Mouse (Mus musculus) heart, embryonic 10.5 days (tissue): ENCODE data around the gene Il1rl2. TPM values are rescaled to one million over a fixed set of nuclear protein-coding genes. Genes with fewer than 3 reads are reported as not detected.

Experiments
- DNase-seq: peaks from one replicate; pipeline ENCODE4 v3.0.0-alpha.2; 2017; ENCODE audit warnings: low spot score
- H3K27ac ChIP-seq: fragments of 300-500 bp; sonication (generic); 2 replicates; pipeline ENCODE4 v1.5.1; 2016; ENCODE audit warnings: mild to moderate bottlenecking
- H3K27me3 ChIP-seq: fragments of 300-500 bp; sonication (generic); 2 replicates; pipeline ENCODE4 v1.6.1; 2016; ENCODE audit warnings: mild to moderate bottlenecking; ENCODE audit not compliant: poor library complexity, insufficient read depth, severe bottlenecking
- H3K36me3 ChIP-seq: fragments of 300-500 bp; sonication (generic); 2 replicates; pipeline ENCODE4 v1.6.1; 2016; ENCODE audit warnings: mild to moderate bottlenecking, moderate library complexity
- H3K4me1 ChIP-seq: fragments of 300-500 bp; sonication (generic); 2 replicates; pipeline ENCODE4 v1.6.1; 2016; ENCODE audit warnings: mild to moderate bottlenecking
- H3K4me3 ChIP-seq: fragments of 300-500 bp; sonication (generic); 2 replicates; pipeline ENCODE4 v1.5.1; 2016; ENCODE audit warnings: mild to moderate bottlenecking, moderate library complexity
- H3K9me3 ChIP-seq: fragments of 300-500 bp; sonication (generic); 2 replicates; pipeline ENCODE4 v1.6.1; 2016; ENCODE audit warnings: mild to moderate bottlenecking, moderate library complexity
- WGBS: fragments of 180-500 bp; shearing (Covaris S2); methylation state at CpG from one replicate; pipeline ENCODE4 v1.1.7; 2016; 5-methylcytosine and 5-hydroxymethylcytosine counted together
- polyA plus RNA-seq: library from polyadenylated mRNA; unstranded; fragments of >200 nt; fragmentation: Nextera tagmentation; extraction: Ambion mirVana; gene quantifications from 2 replicates; pipeline ENCODE4 v1.2.1, GENCODE M21; 2016

The Il1rl2 gene
- polyA plus RNA-seq, 1 experiment from 2014 or later, result 2.3 TPM

- 73% methylated on average over 7 of the region's 7 CpGs for WGBS
- H3K27ac ChIP-seq, result no peak overlapping the region
- no peak overlapping the region for H3K4me3 ChIP-seq
- H3K9me3 ChIP-seq, result no peaks in the 10 kb centered on the region
- no peaks in the 10 kb centered on the region for H3K4me1 ChIP-seq
- no peaks in the 10 kb centered on the region for H3K27me3 ChIP-seq
- no peaks in the 10 kb centered on the region for H3K36me3 ChIP-seq
- no peak for DNase-seq
These were observed 80.3 kb downstream of the Il1rl2 start for GRCm38 (mm10) chr1:40404682-40405081.

- no peaks in the 10 kb centered on the region for H3K27me3 ChIP-seq
- H3K36me3 ChIP-seq, result no peaks in the 10 kb centered on the region
- no peaks in the 10 kb centered on the region for H3K9me3 ChIP-seq
- WGBS, result 46% methylated on average over 1 of the region's 1 CpGs
- H3K4me3 ChIP-seq, result no peak overlapping the region
- H3K4me1 ChIP-seq, result no peaks in the 10 kb centered on the region
- H3K27ac ChIP-seq, result no peak overlapping the region
- no peak for DNase-seq
These were observed 85.5 kb downstream of the Il1rl2 start for GRCm38 (mm10) chr1:40409882-40410281.

- 90% methylated on average over 1 of the region's 1 CpGs for WGBS
- Histone ChIP-seq H3K9me3 (no peaks in the 10 kb centered on the region), H3K4me1 (no peaks in the 10 kb centered on the region), H3K27me3 (no peaks in the 10 kb centered on the region), H3K36me3 (no peaks in the 10 kb centered on the region), H3K27ac (no peak overlapping the region), H3K4me3 (no peak overlapping the region)
- DNase-seq, result no peak
These were observed 88.6 kb downstream of the Il1rl2 start for GRCm38 (mm10) chr1:40413039-40413438.

- Histone ChIP-seq H3K9me3 (no peaks in the 10 kb centered on the region), H3K4me1 (no peaks in the 10 kb centered on the region), H3K4me3 (no peak overlapping the region), H3K27ac (no peak overlapping the region), H3K27me3 (no peaks in the 10 kb centered on the region), H3K36me3 (no peaks in the 10 kb centered on the region)
- no peak for DNase-seq
- WGBS, result 75% methylated on average over 7 of the region's 7 CpGs
These were observed 89.9 kb downstream of the Il1rl2 start for GRCm38 (mm10) chr1:40414276-40414675.

- H3K36me3 ChIP-seq, result no peaks in the 10 kb centered on the region
- H3K27me3 ChIP-seq, result no peaks in the 10 kb centered on the region
- no peaks in the 10 kb centered on the region for H3K4me1 ChIP-seq
- 42% methylated on average over 7 of the region's 7 CpGs for WGBS
- H3K27ac ChIP-seq, result no peak overlapping the region
- H3K4me3 ChIP-seq, result no peak overlapping the region
- no peaks in the 10 kb centered on the region for H3K9me3 ChIP-seq
- DNase-seq, result no peak
These were observed 90.7 kb downstream of the Il1rl2 start for GRCm38 (mm10) chr1:40414863-40415656.

GRCm38 (mm10) chr1:40417034-40417433, 92.6 kb downstream of the Il1rl2 start:
- Histone ChIP-seq H3K27me3 (no peaks in the 10 kb centered on the region), H3K4me3 (no peak overlapping the region), H3K4me1 (no peaks in the 10 kb centered on the region), H3K36me3 (no peaks in the 10 kb centered on the region), H3K27ac (no peak overlapping the region), H3K9me3 (no peaks in the 10 kb centered on the region)
- DNase-seq, result no peak
- WGBS, result 84% methylated on average over 2 of the region's 2 CpGs

Other genes with a start within 250 kb of the Il1rl2 start
- 6.3 and 12.9 TPM in 2 replicates for gene Il1r1, start 99.5 kb upstream of the Il1rl2 start, polyA plus RNA-seq
- gene Il1rl1, start 105.0 kb downstream of the Il1rl2 start, polyA plus RNA-seq, result 0.05 and 0.06 TPM in 2 replicates
- gene Il18r1, start 140.9 kb downstream of the Il1rl2 start, polyA plus RNA-seq, result not detected in 2 replicates
- 0.09 and 0.14 TPM in 2 replicates for gene Il18rap, start 190.8 kb downstream of the Il1rl2 start, polyA plus RNA-seq